Mouse (Mus musculus): ENCODE measurements around the gene Stx5a. TPM values are rescaled to one million over a fixed set of nuclear protein-coding genes. Genes with fewer than 3 reads are reported as not detected.
"Not testable (repeated sequence)": the region's sequence is repeated elsewhere in the genome, so short reads cannot be mapped to it uniquely, and the experiment has no call there.

The Stx5a gene
- total RNA-seq, 2 experiments from 2014 or later: 21.3 to 27.1 TPM

GRCm38 (mm10) chr19:8715868-8716766 lies 25.1 kb upstream of the Stx5a start:
- DNase-seq: no peak

GRCm38 (mm10) chr19:8716767-8717475 lies 24.3 kb upstream of the Stx5a start:
- DNase-seq: no peak

- peak; percentile 58 to 72 for DNase-seq
These were observed 22.9 kb upstream of the Stx5a start for GRCm38 (mm10) chr19:8718357-8718756.

DNA sequence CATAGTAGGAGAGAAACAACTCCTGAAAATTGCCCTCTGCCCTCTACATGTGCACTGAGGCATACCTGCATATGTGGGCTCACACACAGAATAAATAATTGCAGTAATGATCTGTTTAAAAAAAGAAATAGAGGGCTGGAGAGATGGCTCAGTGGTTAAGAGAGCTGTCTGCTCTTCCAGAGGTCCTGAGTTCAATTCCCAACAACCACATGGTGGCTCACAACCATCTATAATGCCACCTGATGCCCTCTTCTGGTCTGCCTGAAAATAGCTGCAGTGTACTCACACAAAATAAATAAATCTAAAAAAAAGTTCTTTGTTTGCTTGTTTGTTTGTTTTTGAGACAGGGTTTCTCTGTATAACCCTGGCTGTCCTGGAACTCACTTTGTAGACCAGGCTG lies 22.2 kb upstream of the Stx5a start:
- DNase-seq: not testable (repeated sequence)

- no peak for DNase-seq
These were observed 19.8 kb upstream of the Stx5a start for GRCm38 (mm10) chr19:8721378-8721777.

- no peak for DNase-seq
These were observed 19.2 kb upstream of the Stx5a start for GRCm38 (mm10) chr19:8722021-8722420.

DNA sequence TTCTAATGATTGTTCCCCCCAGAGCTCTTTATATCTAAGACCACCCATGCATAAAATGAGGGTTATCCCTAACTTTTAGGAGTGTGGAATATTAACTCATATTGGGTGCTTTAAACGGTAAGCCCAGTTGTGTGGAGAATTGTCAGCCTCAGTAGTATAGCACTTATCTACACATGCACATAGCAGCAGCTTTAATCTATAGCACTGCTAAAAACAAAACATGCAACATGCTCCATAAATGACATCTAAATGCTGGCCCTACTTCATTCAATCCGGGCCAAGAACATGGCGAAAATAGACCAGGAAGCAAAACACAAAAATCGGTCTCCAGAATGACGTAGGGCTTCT lies 18.7 kb upstream of the Stx5a start:
- DNase-seq: no peak

- peak; percentile 99 for DNase-seq
These were observed 18.2 kb upstream of the Stx5a start, which contains the start of gene Slc3a2 for GRCm38 (mm10) chr19:8722907-8723573. TSS of gene Slc3a2 (minus strand) at chr19:8723369.

DNA sequence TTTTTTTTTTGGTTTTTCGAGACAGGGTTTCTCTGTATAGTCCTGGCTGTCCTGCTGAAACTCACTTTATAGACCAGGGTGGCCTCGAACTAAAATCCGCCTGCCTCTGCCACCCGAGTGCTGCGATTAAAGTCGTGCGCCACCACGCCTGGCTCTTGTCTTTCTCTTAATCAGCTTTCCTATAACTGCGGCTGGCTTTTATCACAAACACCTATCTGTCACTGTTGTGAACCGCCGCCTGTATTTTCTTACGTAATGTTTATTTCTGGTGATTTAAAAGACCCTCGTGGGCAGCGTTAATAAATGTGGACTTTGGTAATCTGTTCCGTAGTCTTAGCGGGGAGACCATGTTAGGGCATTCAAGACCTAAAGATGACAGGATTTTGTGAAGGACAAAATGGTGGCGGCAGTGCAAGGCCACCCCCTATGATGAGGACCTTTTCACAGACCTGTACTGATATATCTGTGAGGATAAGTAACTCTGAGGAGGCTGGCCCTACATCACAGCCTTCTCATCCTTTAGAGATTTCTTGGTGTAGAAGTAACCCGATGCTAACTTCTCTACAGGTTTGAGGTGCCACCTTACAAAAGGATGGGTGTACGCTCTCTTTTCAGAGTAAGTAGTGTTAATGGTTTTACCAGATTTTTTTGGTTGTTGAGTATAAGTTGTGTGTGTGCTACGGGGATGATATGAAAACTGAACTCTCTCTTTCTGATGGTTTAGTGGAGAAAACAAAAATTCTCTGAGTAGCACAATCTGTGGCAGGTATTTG lies 17.5 kb upstream of the Stx5a start:
- no peak for DNase-seq

DNA sequence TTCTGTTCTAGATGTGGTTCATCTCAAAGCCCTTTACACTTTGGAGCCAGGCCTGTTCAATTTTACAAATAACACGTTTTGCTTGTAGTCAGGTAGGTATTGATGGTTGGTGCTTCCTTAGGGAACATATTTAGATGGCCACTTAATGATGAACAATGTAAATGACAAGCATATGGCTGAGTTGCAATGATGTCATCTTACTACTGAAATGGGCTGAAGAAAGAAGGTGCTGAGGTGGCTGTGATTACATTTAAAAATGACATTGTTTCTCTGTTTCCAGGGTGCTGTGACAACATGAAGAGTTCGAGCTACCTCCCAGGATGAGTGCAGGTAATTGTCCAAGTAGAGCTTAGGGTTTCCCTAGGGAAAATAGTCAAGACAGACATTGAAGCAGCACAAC lies 16.8 kb upstream of the Stx5a start:
- DNase-seq: no peak

GRCm38 (mm10) chr19:8725081-8725613 lies 16.1 kb upstream of the Stx5a start:
- DNase-seq: no peak

DNA sequence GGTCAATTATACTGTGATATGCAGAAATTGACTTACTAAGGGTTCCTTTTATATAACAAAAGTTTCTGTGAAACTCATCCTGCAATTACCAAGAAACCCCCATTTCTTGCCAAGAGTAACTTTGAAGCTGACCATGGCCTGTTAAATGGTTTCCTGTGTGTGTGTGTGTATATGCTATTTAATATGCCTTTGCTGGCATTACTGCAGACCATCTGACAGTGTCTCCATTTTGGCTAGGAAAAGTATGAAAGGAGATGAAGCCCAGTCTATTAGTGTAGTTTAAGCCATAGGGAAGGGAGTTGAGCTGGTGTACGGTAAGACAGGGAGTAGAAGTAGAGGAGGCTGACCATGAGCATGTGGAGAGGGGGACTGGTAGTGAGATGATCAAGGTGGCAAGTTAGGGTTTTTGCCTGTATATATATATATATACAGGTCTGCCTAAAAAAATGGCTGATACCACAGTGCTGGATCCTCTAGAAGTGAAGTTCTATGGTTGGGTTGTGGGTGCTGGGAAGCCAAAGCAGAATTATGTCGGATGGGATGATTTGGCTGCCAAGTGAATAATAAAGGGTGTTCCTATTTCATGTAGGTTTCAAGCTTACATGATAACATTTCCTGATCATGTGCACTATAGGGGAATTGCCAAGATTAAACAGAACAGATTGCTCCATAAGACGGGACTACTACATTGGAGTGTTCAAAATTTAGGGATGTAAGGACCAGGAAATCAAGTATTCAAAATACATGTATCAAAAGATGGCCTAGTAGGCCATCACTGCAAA lies 14.4 kb upstream of the Stx5a start:
- DNase-seq: no peak

- no peak for DNase-seq
These were observed 13.6 kb upstream of the Stx5a start for GRCm38 (mm10) chr19:8727495-8728114.

- DNase-seq: not testable (repeated sequence)
These were observed 12.7 kb upstream of the Stx5a start for GRCm38 (mm10) chr19:8728335-8729099.

DNA sequence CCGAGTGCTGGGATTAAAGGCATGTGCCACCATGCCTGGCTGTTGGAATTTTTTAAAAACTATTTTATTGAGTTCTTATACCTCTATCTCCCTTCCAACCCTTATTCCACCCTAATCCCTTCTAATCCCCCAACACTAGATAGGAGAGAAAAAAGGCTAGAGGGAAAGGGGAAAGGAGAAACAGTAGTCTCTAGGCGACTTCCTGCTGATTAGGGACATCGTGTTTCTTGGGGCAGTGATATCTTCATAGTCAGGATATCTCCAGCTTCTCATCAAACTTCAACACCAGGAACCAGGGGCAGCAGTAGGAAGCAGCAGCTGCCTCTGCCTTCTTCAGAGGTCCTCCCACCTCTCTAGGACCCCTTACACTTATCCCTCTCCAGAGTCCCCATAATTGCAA lies 6.9 kb upstream of the Stx5a start:
- no peak for DNase-seq

DNA sequence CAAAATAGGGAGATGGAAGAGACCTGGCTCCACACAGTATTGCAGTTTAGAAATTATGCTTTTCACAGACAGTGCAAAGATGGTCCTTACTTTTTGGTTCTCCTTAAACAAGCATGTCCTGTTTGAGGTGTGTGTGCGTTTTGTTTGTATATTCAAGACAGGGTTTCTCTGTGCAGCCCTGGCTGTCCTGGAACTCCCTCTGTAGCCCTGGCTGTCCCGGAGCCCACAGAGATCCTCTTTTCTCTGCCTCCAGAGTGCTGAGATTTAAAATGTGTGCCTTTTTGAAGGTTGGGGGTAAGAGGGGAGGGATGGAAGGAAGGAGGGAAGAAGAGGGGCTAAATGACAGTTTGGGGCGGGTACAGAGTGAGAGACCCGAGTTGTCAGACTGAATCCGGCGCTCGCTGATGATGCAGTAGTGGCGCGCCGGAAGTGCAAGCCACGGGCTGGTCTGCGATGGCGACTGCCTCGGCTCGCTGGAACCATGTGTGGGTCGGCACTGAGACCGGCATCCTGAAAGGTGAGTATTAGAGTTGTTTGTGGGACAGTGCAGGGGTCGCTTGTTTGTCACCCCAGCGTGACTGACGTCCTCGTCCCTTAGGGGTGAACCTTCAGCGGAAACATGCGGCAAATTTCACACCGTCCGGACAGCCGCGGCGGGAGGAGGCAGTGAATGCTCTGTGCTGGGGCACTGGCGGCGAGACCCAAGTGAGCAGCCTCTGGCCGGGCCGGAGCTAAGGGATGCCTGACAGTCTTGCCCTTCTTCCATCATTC lies 5.6 kb upstream of the Stx5a start, which contains the start of gene Wdr74:
Gene Wdr74 (plus strand): TSS at position 439 of the 771 bp plus-strand sequence.
- peak; percentile 93 to 96 for DNase-seq

- DNase-seq: no peak
These were observed 5.1 kb upstream of the Stx5a start for GRCm38 (mm10) chr19:8736160-8736467.

GRCm38 (mm10) chr19:8738911-8739310 lies 2.3 kb upstream of the Stx5a start:
- no peak for DNase-seq

- DNase-seq: no peak
These were observed 1.6 kb upstream of the Stx5a start for GRCm38 (mm10) chr19:8739646-8740045.
